Comparison of ENCODE assay signal across 8 mouse cellular contexts in genomic region chrX:81085025-81085752, GRCm38 (mm10). TPM values are rescaled to one million over a fixed set of nuclear protein-coding genes. Genes with fewer than 3 reads are reported as not detected.
DNase-seq lines count a peak whose midpoint lies in the region; ATAC-seq and TF ChIP-seq lines count a peak whose summit lies in the region.

No protein-coding gene starts in this region.

- 47% methylated on average over 2 of the region's 2 CpGs for WGBS in heart, adult 2 months
- 69% methylated on average over 2 of the region's 2 CpGs for WGBS in heart, embryonic 11.5 days (ENCODE audit: insufficient replicate concordance)
- WGBS in hindbrain, embryonic 14.5 days: 26% methylated on average over 2 of the region's 2 CpGs
- WGBS in midbrain, embryonic 14.5 days: 35% methylated on average over 2 of the region's 2 CpGs

- no peak overlapping the region for H3K4me3 ChIP-seq in heart, adult 2 months
- no peak overlapping the region for H3K4me3 ChIP-seq in heart, embryonic 11.5 days (ENCODE audit: low read depth, low read length)
- H3K4me3 ChIP-seq in hindbrain, embryonic 14.5 days (replicated peaks; ENCODE audit: low read length): no peak overlapping the region
- no peak overlapping the region for H3K4me3 ChIP-seq in midbrain, embryonic 14.5 days (replicated peaks; ENCODE audit: low read depth, low read length)

- TF ChIP-seq EP300 in heart, adult 2 months (IDR thresholded peaks at IDR 0.05; ENCODE audit: insufficient read depth, low read depth, low read length): no peak

- H3K4me1 ChIP-seq in heart, adult 2 months (ENCODE audit: control insufficient read depth, insufficient read depth, low read length): no peaks in the 10 kb centered on the region
- H3K4me1 ChIP-seq in heart, embryonic 11.5 days (ENCODE audit: control insufficient read depth, insufficient read depth, low read length): no peaks in the 10 kb centered on the region
- H3K4me1 ChIP-seq in hindbrain, embryonic 14.5 days (replicated peaks; ENCODE audit: control insufficient read depth, insufficient read depth, low read length): no peaks in the 10 kb centered on the region
- H3K4me1 ChIP-seq in midbrain, embryonic 14.5 days (ENCODE audit: control insufficient read depth, insufficient read depth, low read length): no peaks in the 10 kb centered on the region

- DNase-seq in heart, adult 2 months: no peak
- peak; percentile 5 for DNase-seq in urinary bladder, postnatal 14 days (ENCODE audit: low spot score)
- no peak for DNase-seq in urinary bladder, adult 18-20 months (ENCODE audit: low spot score in 2 of 2)
- peak; percentile 78 for DNase-seq in hindbrain, embryonic 14.5 days (ENCODE audit: low spot score)
- peak; percentile 87 for DNase-seq in midbrain, embryonic 14.5 days
- no peak for DNase-seq in thymus, postnatal 4 days
- DNase-seq in thymus, adult 18-20 months: no peak

- no peaks in the 10 kb centered on the region for H3K79me2 ChIP-seq in heart, adult 2 months (replicated peaks; ENCODE audit: control insufficient read depth, insufficient read depth, low read length)

- H3K27ac ChIP-seq in heart, adult 2 months: no peak overlapping the region
- H3K27ac ChIP-seq in heart, embryonic 11.5 days (ENCODE audit: low read depth, low read length): no peak overlapping the region
- H3K27ac ChIP-seq in hindbrain, embryonic 14.5 days: no peak overlapping the region
- H3K27ac ChIP-seq in midbrain, embryonic 14.5 days (replicated peaks; ENCODE audit: low read depth, low read length): no peak overlapping the region

- ATAC-seq in heart, embryonic 11.5 days (replicated peaks; ENCODE audit: insufficient number of reproducible peaks, low FRiP score, low TSS enrichment): no peak
- ATAC-seq in hindbrain, embryonic 14.5 days (ENCODE audit: low FRiP score): no peak
- ATAC-seq in midbrain, embryonic 14.5 days (ENCODE audit: low FRiP score, low TSS enrichment): peak; percentile 63; the same call in 1 of the 2 replicates

- H3K27me3 ChIP-seq in heart, adult 2 months (ENCODE audit: control insufficient read depth, insufficient read depth, low read length): no peaks in the 10 kb centered on the region
- H3K27me3 ChIP-seq in heart, embryonic 11.5 days (ENCODE audit: control insufficient read depth, insufficient read depth, low read length): no peaks in the 10 kb centered on the region
- no peaks in the 10 kb centered on the region for H3K27me3 ChIP-seq in hindbrain, embryonic 14.5 days (ENCODE audit: control insufficient read depth, insufficient read depth, low read length)
- H3K27me3 ChIP-seq in midbrain, embryonic 14.5 days (ENCODE audit: control insufficient read depth, insufficient read depth, low read length): no peaks in the 10 kb centered on the region

- H3K9ac ChIP-seq in heart, adult 2 months (ENCODE audit: low read depth, low read length): no peak overlapping the region
- no peak overlapping the region for H3K9ac ChIP-seq in heart, embryonic 11.5 days (ENCODE audit: low read depth, low read length)
- H3K9ac ChIP-seq in hindbrain, embryonic 14.5 days: no peak overlapping the region
- H3K9ac ChIP-seq in midbrain, embryonic 14.5 days (replicated peaks; ENCODE audit: low read length): no peak overlapping the region

- H3K4me2 ChIP-seq in heart, embryonic 11.5 days: no peak overlapping the region
- no peak overlapping the region for H3K4me2 ChIP-seq in hindbrain, embryonic 14.5 days (replicated peaks)
- no peak overlapping the region for H3K4me2 ChIP-seq in midbrain, embryonic 14.5 days (ENCODE audit: low read length)

- no peak for TF ChIP-seq POLR2A in heart, adult 2 months (IDR thresholded peaks at IDR 0.05; ENCODE audit: insufficient read depth, low read depth, low read length)

- intact Hi-C loops in heart, adult 2 months (cut with DNase I): no loop called here

- TF ChIP-seq CTCF in heart, adult 2 months (IDR thresholded peaks at IDR 0.05): peak; percentile 73

- no peaks in the 10 kb centered on the region for H3K9me3 ChIP-seq in heart, embryonic 11.5 days (replicated peaks; ENCODE audit: control insufficient read depth, low read length)
- no peaks in the 10 kb centered on the region for H3K9me3 ChIP-seq in hindbrain, embryonic 14.5 days (ENCODE audit: control insufficient read depth, low read length)
- no peaks in the 10 kb centered on the region for H3K9me3 ChIP-seq in midbrain, embryonic 14.5 days (ENCODE audit: control insufficient read depth, low read length)

- H3K36me3 ChIP-seq in heart, adult 2 months (ENCODE audit: control insufficient read depth, insufficient read depth, low read length): no peaks in the 10 kb centered on the region
- H3K36me3 ChIP-seq in heart, embryonic 11.5 days (ENCODE audit: control insufficient read depth, insufficient read depth, low read length): no peaks in the 10 kb centered on the region
- H3K36me3 ChIP-seq in hindbrain, embryonic 14.5 days (replicated peaks; ENCODE audit: control insufficient read depth, insufficient read depth): no peaks in the 10 kb centered on the region
- H3K36me3 ChIP-seq in midbrain, embryonic 14.5 days (ENCODE audit: control insufficient read depth, insufficient read depth, low read length): no peaks in the 10 kb centered on the region

RNA-seq across cellular contexts. Expression of gene Tmem47, which starts 14.7 kb away (rescaled TPM):
- 10 to 100 TPM; 24.5 to 29.9 TPM for total RNA-seq in heart, adult 2 months (2021)
- 7.0 and 11.2 TPM in 2 replicates for polyA plus RNA-seq in heart, adult 2 months (2012; rRNA removed)
- 27.1 and 34.5 TPM in 2 replicates for polyA plus RNA-seq in heart, embryonic 11.5 days (2014; fragmentation: Nextera tagmentation; extraction: Ambion mirVana)
- polyA plus RNA-seq in hindbrain, embryonic 14.5 days (2014; fragmentation: Nextera tagmentation; extraction: Ambion mirVana): 28.7 and 30.2 TPM in 2 replicates
- polyA plus RNA-seq in midbrain, embryonic 14.5 days (2014; fragmentation: Nextera tagmentation; extraction: Ambion mirVana): 22.0 and 27.5 TPM in 2 replicates

Comparison
In these comparisons a context has a peak if more than half of its experiments do, and no peak if none do; other contexts are left out.
1. DNase-seq: peak in urinary bladder, postnatal 14 days (single experiment), hindbrain, embryonic 14.5 days (single experiment) and midbrain, embryonic 14.5 days (single experiment); none in heart, adult 2 months (0 of 2), urinary bladder, adult 18-20 months (0 of 2), thymus, postnatal 4 days (single experiment) and thymus, adult 18-20 months (0 of 2).